Mouse (Mus musculus) limb, embryonic 12.5 days (tissue): Measurements from ENCODE around the gene Ltbp1. TPM values are rescaled to one million over a fixed set of nuclear protein-coding genes. Genes with fewer than 3 reads are reported as not detected.

ENCODE experiments used
- ATAC-seq: fragments of 200-750 bp; cut with Nextera tagmentation; 2 replicates; pipeline ENCODE4 v1.8.0; 2017; ENCODE audit warnings: low read depth, moderate TSS enrichment; ENCODE audit not compliant: insufficient number of reproducible peaks, insufficient read depth, low FRiP score, low TSS enrichment
- H3K27ac ChIP-seq: fragments of 300-500 bp; sonication (generic); 2 replicates; pipeline ENCODE4 v1.5.1; 2016; ENCODE audit warnings: mild to moderate bottlenecking, moderate library complexity
- H3K27me3 ChIP-seq: fragments of 300-500 bp; sonication (generic); 2 replicates; pipeline ENCODE4 v1.6.1; 2016; ENCODE audit warnings: mild to moderate bottlenecking, moderate library complexity
- H3K36me3 ChIP-seq: fragments of 300-500 bp; sonication (generic); 2 replicates; pipeline ENCODE4 v1.6.1; 2016; ENCODE audit warnings: mild to moderate bottlenecking, moderate library complexity
- H3K4me1 ChIP-seq: fragments of 300-500 bp; sonication (generic); replicated peaks from 2 replicates; pipeline ENCODE4 v1.6.1; 2016
- H3K4me2 ChIP-seq: fragments of 300-500 bp; sonication (generic); 2 replicates; pipeline ENCODE4 v1.6.1; 2016; ENCODE audit warnings: mild to moderate bottlenecking, moderate library complexity
- H3K4me3 ChIP-seq: fragments of 300-500 bp; sonication (generic); replicated peaks from 2 replicates; pipeline ENCODE4 v1.5.1; 2016; ENCODE audit warnings: mild to moderate bottlenecking
- H3K9ac ChIP-seq: fragments of 300-500 bp; sonication (generic); replicated peaks from 2 replicates; pipeline ENCODE4 v1.6.1; 2016; ENCODE audit warnings: mild to moderate bottlenecking, moderate library complexity
- H3K9me3 ChIP-seq: fragments of 300-500 bp; sonication (generic); 2 replicates; pipeline ENCODE4 v1.6.1; 2016; ENCODE audit warnings: mild to moderate bottlenecking, moderate library complexity
- WGBS: fragments of 180-500 bp; shearing (Covaris S2); methylation state at CpG from one replicate; pipeline ENCODE4 v1.1.7; 2016; 5-methylcytosine and 5-hydroxymethylcytosine counted together
- polyA plus RNA-seq: library from polyadenylated mRNA; unstranded; fragments of >200 nt; fragmentation: Nextera tagmentation; extraction: Ambion mirVana; gene quantifications from 2 replicates; pipeline ENCODE4 v1.2.1, GENCODE M21; 2016

The Ltbp1 gene
- polyA plus RNA-seq, 1 experiment from 2014 or later, result 43.8 TPM

GRCm38 (mm10) chr17:75238655-75239054, 233.3 kb downstream of the Ltbp1 start:
- H3K4me3 ChIP-seq, result no peak overlapping the region
- WGBS, result 94% methylated on average over 2 of the region's 2 CpGs
- no peaks in the 10 kb centered on the region for H3K27me3 ChIP-seq
- no peak overlapping the region for H3K27ac ChIP-seq
- ATAC-seq, result no peak
- H3K4me1 ChIP-seq, result peaks cover 6% of the 10 kb centered on the region; the same call in 1 of the 2 replicates
- H3K36me3 ChIP-seq, result peaks cover 3% of the 10 kb centered on the region; the same call in 1 of the 2 replicates
- H3K4me2 ChIP-seq, result no peak overlapping the region
- no peak overlapping the region for H3K9ac ChIP-seq
- no peaks in the 10 kb centered on the region for H3K9me3 ChIP-seq

DNA sequence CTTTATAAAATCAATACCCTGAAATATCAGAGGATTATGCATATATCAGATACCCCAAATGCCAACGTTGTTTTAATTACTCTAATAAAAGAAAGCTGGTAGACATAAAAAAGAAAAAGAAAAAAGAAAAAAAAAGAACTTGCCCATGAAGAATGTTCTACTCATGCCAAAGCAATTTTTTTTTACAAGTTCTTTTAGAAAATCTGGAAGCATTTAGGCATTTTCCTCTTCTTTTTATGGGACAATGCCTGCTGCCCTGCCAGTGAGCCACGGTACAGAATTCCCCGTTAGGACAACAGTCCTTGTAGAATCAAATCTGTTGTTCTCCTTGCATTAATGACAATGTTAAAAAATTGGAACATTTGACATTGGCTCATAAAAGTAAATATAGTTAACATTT, 234.2 kb downstream of the Ltbp1 start:
- Histone ChIP-seq H3K9me3 (no peaks in the 10 kb centered on the region), H3K4me2 (no peak overlapping the region), H3K27ac (no peak overlapping the region), H3K4me1 (peaks cover 6% of the 10 kb centered on the region; the same call in 1 of the 2 replicates), H3K9ac (no peak overlapping the region), H3K4me3 (no peak overlapping the region), H3K27me3 (no peaks in the 10 kb centered on the region), H3K36me3 (peaks cover 11% of the 10 kb centered on the region)
- no peak for ATAC-seq
- 22% methylated on average over 3 of the region's 3 CpGs for WGBS

DNA sequence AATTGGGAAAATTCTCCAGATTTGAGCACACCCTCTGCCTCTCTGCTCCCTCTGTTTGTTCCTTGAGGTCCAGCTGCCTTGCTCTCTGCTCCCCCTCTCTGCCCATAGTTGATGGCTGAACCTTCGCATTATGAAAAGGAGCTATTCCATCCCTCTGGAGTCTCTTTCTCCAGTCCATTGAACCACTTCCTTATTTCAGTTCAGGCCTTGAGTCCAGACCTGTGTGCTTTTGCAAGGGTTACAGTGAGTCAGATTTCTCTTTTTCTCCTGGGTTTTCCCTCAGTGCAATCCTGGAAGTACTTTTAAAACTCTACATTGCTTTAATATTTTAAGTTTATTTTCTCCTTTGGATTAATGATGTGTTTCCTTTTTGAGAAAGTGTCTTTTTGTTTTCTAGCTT, 236.7 kb downstream of the Ltbp1 start:
- no peak for ATAC-seq
- no peaks in the 10 kb centered on the region for H3K9me3 ChIP-seq
- H3K4me1 ChIP-seq, result peaks cover 6% of the 10 kb centered on the region; the same call in 1 of the 2 replicates
- peaks cover 20% of the 10 kb centered on the region for H3K36me3 ChIP-seq
- H3K4me3 ChIP-seq, result no peak overlapping the region
- H3K27ac ChIP-seq, result no peak overlapping the region
- H3K9ac ChIP-seq, result no peak overlapping the region
- 100% methylated on average over 1 of the region's 1 CpGs for WGBS
- no peaks in the 10 kb centered on the region for H3K27me3 ChIP-seq
- H3K4me2 ChIP-seq, result no peak overlapping the region

DNA sequence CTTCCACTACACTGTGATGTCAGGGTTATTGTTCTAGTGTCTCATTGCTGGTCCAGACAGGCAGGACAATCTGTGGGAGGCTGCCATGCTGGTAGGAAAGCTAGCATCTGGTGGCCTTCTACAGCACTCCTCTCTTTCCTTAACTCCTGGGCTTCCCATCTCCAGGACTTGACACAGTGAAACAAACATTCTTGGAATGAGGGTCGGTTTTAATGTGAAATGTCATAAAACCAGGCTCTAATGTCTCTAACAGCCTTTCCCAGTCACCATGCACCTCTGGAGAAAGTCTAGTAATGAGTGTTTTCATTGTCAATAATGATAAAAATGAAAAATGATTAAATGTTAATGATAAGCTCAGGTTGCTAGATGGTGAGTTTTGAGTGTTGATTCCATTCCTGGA, 237.9 kb downstream of the Ltbp1 start:
- H3K4me3 ChIP-seq, result no peak overlapping the region
- WGBS, result 31% methylated on average over 1 of the region's 1 CpGs
- no peak overlapping the region for H3K4me2 ChIP-seq
- no peak overlapping the region for H3K9ac ChIP-seq
- no peaks in the 10 kb centered on the region for H3K27me3 ChIP-seq
- no peak for ATAC-seq
- peaks cover 22% of the 10 kb centered on the region for H3K36me3 ChIP-seq
- peaks cover 6% of the 10 kb centered on the region; the same call in 1 of the 2 replicates for H3K4me1 ChIP-seq
- no peaks in the 10 kb centered on the region for H3K9me3 ChIP-seq
- H3K27ac ChIP-seq, result no peak overlapping the region

- H3K9me3 ChIP-seq, result no peaks in the 10 kb centered on the region
- no peak for ATAC-seq
- peaks cover 14% of the 10 kb centered on the region; the same call in 1 of the 2 replicates for H3K4me1 ChIP-seq
- 88% methylated on average over 3 of the region's 3 CpGs for WGBS
- no peak overlapping the region for H3K9ac ChIP-seq
- no peak overlapping the region for H3K4me2 ChIP-seq
- no peak overlapping the region for H3K4me3 ChIP-seq
- peaks cover 25% of the 10 kb centered on the region for H3K36me3 ChIP-seq
- no peaks in the 10 kb centered on the region for H3K27me3 ChIP-seq
- no peak overlapping the region for H3K27ac ChIP-seq
These were observed 238.8 kb downstream of the Ltbp1 start for GRCm38 (mm10) chr17:75244148-75244547.

- H3K4me1 ChIP-seq, result peaks cover 9% of the 10 kb centered on the region; the same call in 1 of the 2 replicates
- whole genome bisulfite sequencing, result 95% methylated on average over 7 of the region's 7 CpGs
These were observed 239.7 kb downstream of the Ltbp1 start for GRCm38 (mm10) chr17:75245085-75245484.

DNA sequence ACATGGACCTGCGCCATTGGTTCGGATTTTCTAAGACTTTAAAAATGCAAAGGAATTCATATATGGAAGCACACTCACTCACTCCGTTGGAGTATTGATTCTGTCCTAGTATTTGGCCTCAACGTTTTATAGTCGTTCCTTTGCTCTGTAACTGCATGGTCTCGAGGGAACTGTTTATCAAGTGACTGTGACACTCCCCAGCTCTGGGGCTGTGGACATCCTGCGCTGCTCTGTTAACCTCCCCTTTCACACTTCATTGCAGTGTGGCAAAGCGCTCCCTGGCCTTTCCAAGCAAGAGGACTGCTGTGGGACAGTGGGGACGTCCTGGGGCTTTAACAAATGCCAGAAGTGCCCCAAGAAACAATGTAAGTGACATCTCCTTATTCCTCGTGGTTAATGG, 243.3 kb downstream of the Ltbp1 start:
- no peak for ATAC-seq
- H3K4me3 ChIP-seq, result no peak overlapping the region
- H3K4me1 ChIP-seq, result 0 out of 2 replicates have a peak, but pooled peaks cover 7% of the 10 kb centered on the region
- peaks cover 39% of the 10 kb centered on the region for H3K36me3 ChIP-seq
- H3K27me3 ChIP-seq, result no peaks in the 10 kb centered on the region
- H3K9ac ChIP-seq, result no peak overlapping the region
- WGBS, result 36% methylated on average over 10 of the region's 10 CpGs
- no peak overlapping the region for H3K27ac ChIP-seq
- no peak overlapping the region for H3K4me2 ChIP-seq
- H3K9me3 ChIP-seq, result no peaks in the 10 kb centered on the region

More at GRCm38 (mm10) chr17:75245085-75245484, 239.7 kb downstream of the Ltbp1 start:
- no peak for ATAC-seq
- H3K27me3 ChIP-seq, result no peaks in the 10 kb centered on the region
- H3K4me2 ChIP-seq, result no peak overlapping the region
- no peak overlapping the region for H3K27ac ChIP-seq
- H3K9me3 ChIP-seq, result no peaks in the 10 kb centered on the region
- H3K9ac ChIP-seq, result no peak overlapping the region
- peaks cover 25% of the 10 kb centered on the region for H3K36me3 ChIP-seq
- H3K4me3 ChIP-seq, result no peak overlapping the region

DNA sequence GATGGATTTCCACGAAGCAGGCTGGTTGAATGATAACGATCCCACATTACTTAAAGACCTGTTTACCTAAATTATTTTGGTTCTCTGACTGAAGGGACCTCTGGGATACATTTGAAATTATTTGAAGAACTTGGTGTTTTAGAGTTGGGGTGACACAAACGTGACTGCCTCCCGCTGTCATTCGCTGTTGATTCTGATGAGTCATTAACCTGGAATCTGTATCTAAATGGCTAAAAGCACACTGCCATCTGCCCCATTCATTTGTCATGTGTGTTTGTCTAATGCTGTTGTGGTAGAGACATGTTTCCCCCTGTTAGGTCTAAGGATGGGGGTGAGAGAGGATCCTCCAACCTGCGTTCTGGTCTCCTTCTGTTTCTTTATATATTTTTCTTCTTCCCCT, 245.2 kb downstream of the Ltbp1 start:
- Histone ChIP-seq H3K4me1 (0 out of 2 replicates have a peak, but pooled peaks cover 7% of the 10 kb centered on the region), H3K9ac (no peak overlapping the region), H3K4me2 (no peak overlapping the region), H3K36me3 (peaks cover 28% of the 10 kb centered on the region), H3K9me3 (no peaks in the 10 kb centered on the region), H3K27ac (no peak overlapping the region), H3K4me3 (no peak overlapping the region), H3K27me3 (no peaks in the 10 kb centered on the region)
- ATAC-seq, result no peak
- 86% methylated on average over 6 of the region's 6 CpGs for WGBS

DNA sequence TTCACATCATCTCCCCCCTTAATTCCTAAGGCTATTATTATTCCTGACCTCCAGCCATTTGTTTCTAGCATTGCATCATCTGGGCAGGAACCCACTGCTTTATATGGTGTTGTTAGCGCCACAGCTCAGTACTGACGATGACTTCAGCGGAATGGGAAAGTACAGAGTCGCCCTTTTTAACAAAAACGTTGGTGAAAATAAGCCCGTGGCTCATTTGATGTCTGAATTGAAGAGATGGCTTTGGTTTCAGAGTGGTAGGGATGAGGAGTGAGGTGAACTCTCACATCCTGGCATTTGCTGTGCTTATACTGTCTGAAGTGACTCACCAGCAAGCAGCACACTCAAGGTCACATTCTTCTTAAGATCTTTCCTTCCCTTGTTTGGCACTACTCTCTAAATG, 245.7 kb downstream of the Ltbp1 start:
- H3K4me1 ChIP-seq, result 0 out of 2 replicates have a peak, but pooled peaks cover 7% of the 10 kb centered on the region
- no peaks in the 10 kb centered on the region for H3K9me3 ChIP-seq
- WGBS, result 88% methylated on average over 6 of the region's 6 CpGs
- no peaks in the 10 kb centered on the region for H3K27me3 ChIP-seq
- no peak overlapping the region for H3K27ac ChIP-seq
- ATAC-seq, result no peak
- no peak overlapping the region for H3K9ac ChIP-seq
- H3K4me2 ChIP-seq, result no peak overlapping the region
- H3K36me3 ChIP-seq, result peaks cover 25% of the 10 kb centered on the region
- H3K4me3 ChIP-seq, result no peak overlapping the region

GRCm38 (mm10) chr17:75252540-75252939, 247.2 kb downstream of the Ltbp1 start:
- no peak for ATAC-seq
- Histone ChIP-seq H3K4me2 (no peak overlapping the region), H3K36me3 (peaks cover 25% of the 10 kb centered on the region), H3K4me3 (no peak overlapping the region), H3K9me3 (no peaks in the 10 kb centered on the region), H3K9ac (no peak overlapping the region), H3K4me1 (0 out of 2 replicates have a peak, but pooled peaks cover 7% of the 10 kb centered on the region), H3K27me3 (no peaks in the 10 kb centered on the region), H3K27ac (no peak overlapping the region)
- WGBS, result 99% methylated on average over 5 of the region's 5 CpGs

DNA sequence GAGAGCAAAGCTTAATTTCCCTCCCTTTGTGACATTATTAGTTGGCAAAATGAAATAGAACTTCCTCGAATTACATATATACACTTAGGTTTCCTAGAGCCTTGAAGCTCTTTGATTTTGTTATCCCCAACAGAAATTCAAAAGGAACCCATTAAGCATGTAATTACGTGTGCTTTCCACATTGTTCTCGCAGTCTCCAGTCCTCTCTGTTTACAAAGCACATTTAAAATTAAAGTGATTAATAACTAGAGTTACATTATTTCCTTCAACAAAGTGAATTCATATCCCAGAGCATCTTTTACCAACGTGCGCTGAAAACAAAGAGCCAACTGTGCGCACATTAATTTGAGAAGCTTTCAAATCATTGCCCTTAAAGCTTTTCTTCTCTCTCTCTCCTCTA, 249.5 kb downstream of the Ltbp1 start:
- H3K36me3 ChIP-seq, result peaks cover 28% of the 10 kb centered on the region
- H3K9me3 ChIP-seq, result no peaks in the 10 kb centered on the region
- H3K4me3 ChIP-seq, result no peak overlapping the region
- H3K27ac ChIP-seq, result no peak overlapping the region
- no peak overlapping the region for H3K4me2 ChIP-seq
- WGBS, result 78% methylated on average over 6 of the region's 6 CpGs
- ATAC-seq, result no peak
- no peak overlapping the region for H3K9ac ChIP-seq
- H3K27me3 ChIP-seq, result no peaks in the 10 kb centered on the region
- H3K4me1 ChIP-seq, result no peaks in the 10 kb centered on the region

GRCm38 (mm10) chr17:75255967-75256366, 250.6 kb downstream of the Ltbp1 start:
- no peak for ATAC-seq
- peaks cover 27% of the 10 kb centered on the region for H3K36me3 ChIP-seq
- H3K9me3 ChIP-seq, result no peaks in the 10 kb centered on the region
- H3K27ac ChIP-seq, result no peak overlapping the region
- no peak overlapping the region for H3K4me3 ChIP-seq
- H3K4me1 ChIP-seq, result no peaks in the 10 kb centered on the region
- no peak overlapping the region for H3K9ac ChIP-seq
- no peaks in the 10 kb centered on the region for H3K27me3 ChIP-seq
- WGBS, result 62% methylated on average over 1 of the region's 1 CpGs
- no peak overlapping the region for H3K4me2 ChIP-seq
